8 mouse cellular contexts compared by ENCODE assay signal in the genomic region with DNA sequence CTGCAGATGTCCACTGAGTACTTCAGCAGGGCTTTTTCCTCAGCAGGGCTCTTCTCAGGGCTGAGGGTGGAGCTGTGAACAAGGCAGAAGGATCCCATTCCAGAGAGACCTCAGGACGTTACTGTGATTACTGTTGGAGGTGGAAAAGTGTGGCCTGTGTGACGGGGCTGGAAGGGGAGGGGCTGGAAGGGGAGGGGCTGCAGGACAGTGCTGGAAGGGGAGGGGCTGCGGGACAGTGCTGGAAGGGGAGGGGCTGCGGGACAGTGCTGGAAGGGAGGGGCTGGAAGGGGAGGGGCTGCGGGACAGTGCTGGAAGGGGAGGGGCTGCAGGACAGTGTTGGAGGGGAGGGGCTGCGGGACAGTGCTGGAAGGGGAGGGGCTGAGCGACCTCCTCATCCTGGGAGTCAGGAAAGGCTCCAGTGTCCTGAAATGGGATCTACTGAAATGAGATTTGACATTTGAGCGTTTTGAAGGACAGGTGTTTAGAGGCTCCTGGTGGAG.
DNase-seq lines count a peak whose midpoint lies in the region; ATAC-seq and TF ChIP-seq lines count a peak whose summit lies in the region.

No protein-coding gene starts in this region.

- no peak overlapping the region for H3K9ac ChIP-seq in hindbrain, embryonic 11.5 days (ENCODE audit: low read depth, low read length)
- no peak overlapping the region for H3K9ac ChIP-seq in liver, embryonic 14.5 days (replicated peaks)

- ATAC-seq in hindbrain, embryonic 11.5 days (ENCODE audit: low FRiP score), result peak; percentile 75
- ATAC-seq in liver, embryonic 14.5 days (ENCODE audit: insufficient read depth), result peak; percentile 67; the same call in 1 of the 2 replicates

- no peaks in the 10 kb centered on the region for H3K9me3 ChIP-seq in hindbrain, embryonic 11.5 days (ENCODE audit: control insufficient read depth, low read length)
- H3K9me3 ChIP-seq in liver, embryonic 14.5 days (ENCODE audit: control insufficient read depth, low read length), result no peaks in the 10 kb centered on the region

- DNase-seq in adrenal gland, adult (ENCODE audit: inconsistent age in 2 of 2, low spot score in 1 of 2), result peak; percentile 29 to 71
- DNase-seq in adrenal gland, adult 8-10 months, result no peak
- DNase-seq in adrenal gland, postnatal 14 days, result peak; percentile 69
- DNase-seq in hindbrain, embryonic 11.5 days (ENCODE audit: low spot score), result peak; percentile 50
- no peak for DNase-seq in liver, embryonic 14.5 days (ENCODE audit: low read depth in 3 of 3, low spot score in 3 of 3)
- DNase-seq in yolk sac, embryonic 10.5 days (ENCODE audit: low spot score), result peak; percentile 88
- DNase-seq in urinary bladder, postnatal 25 days (ENCODE audit: low spot score), result no peak
- DNase-seq in layer of hippocampus, adult 8-10 months (ENCODE audit: low spot score in 2 of 2), result no peak

- peaks cover 2% of the 10 kb centered on the region; the same call in 1 of the 2 replicates for H3K4me1 ChIP-seq in hindbrain, embryonic 11.5 days (replicated peaks; ENCODE audit: control insufficient read depth, insufficient read depth, low read length)
- no peaks in the 10 kb centered on the region for H3K4me1 ChIP-seq in liver, embryonic 14.5 days (replicated peaks; ENCODE audit: control insufficient read depth in 2 of 2, insufficient read depth in 2 of 2, low read length in 1 of 2)

- TF ChIP-seq EP300 in liver, embryonic 14.5 days (IDR thresholded peaks at IDR 0.05; ENCODE audit: low read depth), result no peak

- H3K27ac ChIP-seq in hindbrain, embryonic 11.5 days (ENCODE audit: low read depth, low read length), result peak overlapping the region; percentile 60; the same call in 1 of the 2 replicates
- H3K27ac ChIP-seq in liver, embryonic 14.5 days, result no peak overlapping the region

- H3K4me2 ChIP-seq in hindbrain, embryonic 11.5 days (replicated peaks; ENCODE audit: low read depth, low read length), result peak overlapping the region; percentile 14
- peak overlapping the region; percentile 13; the same call in 1 of the 2 replicates for H3K4me2 ChIP-seq in liver, embryonic 14.5 days (ENCODE audit: low read depth)

- H3K27me3 ChIP-seq in hindbrain, embryonic 11.5 days (ENCODE audit: control insufficient read depth, insufficient read depth, low read length), result no peaks in the 10 kb centered on the region
- no peaks in the 10 kb centered on the region for H3K27me3 ChIP-seq in liver, embryonic 14.5 days (ENCODE audit: control insufficient read depth, insufficient read depth, low read length)

- no peak for TF ChIP-seq CTCF in liver, embryonic 14.5 days (IDR thresholded peaks at IDR 0.05; ENCODE audit: low read depth)

- no peaks in the 10 kb centered on the region for H3K36me3 ChIP-seq in hindbrain, embryonic 11.5 days (ENCODE audit: control insufficient read depth, insufficient read depth, low read length)
- H3K36me3 ChIP-seq in liver, embryonic 14.5 days (replicated peaks; ENCODE audit: control insufficient read depth, insufficient read depth, low read depth), result no peaks in the 10 kb centered on the region

- no peak overlapping the region for H3K4me3 ChIP-seq in hindbrain, embryonic 11.5 days (ENCODE audit: low read depth, low read length)
- H3K4me3 ChIP-seq in liver, embryonic 14.5 days (ENCODE audit: insufficient read depth in 1 of 2, low read depth in 2 of 2, low read length in 2 of 2), result no peak overlapping the region

- 5% methylated on average over 6 of the region's 8 CpGs for WGBS in hindbrain, embryonic 11.5 days
- WGBS in liver, embryonic 14.5 days (ENCODE audit: insufficient replicate concordance), result 2% methylated on average over 6 of the region's 8 CpGs

Comparison
In these comparisons a context has a peak if more than half of its experiments do, and no peak if none do; other contexts are left out.
1. DNase-seq: peak in adrenal gland, adult (2 of 2), adrenal gland, postnatal 14 days (single experiment), hindbrain, embryonic 11.5 days (single experiment) and yolk sac, embryonic 10.5 days (single experiment); none in adrenal gland, adult 8-10 months (single experiment), liver, embryonic 14.5 days (0 of 3), urinary bladder, postnatal 25 days (single experiment) and layer of hippocampus, adult 8-10 months (0 of 2).